Mouse (Mus musculus): ENCODE measurements at regions not wholly inside any gene's neighbourhood (a gene's known extent, or its start where the extent isn't known, plus 50 kb on each side); places are given as distances from the start of the nearest gene placed in this dataset.

DNA sequence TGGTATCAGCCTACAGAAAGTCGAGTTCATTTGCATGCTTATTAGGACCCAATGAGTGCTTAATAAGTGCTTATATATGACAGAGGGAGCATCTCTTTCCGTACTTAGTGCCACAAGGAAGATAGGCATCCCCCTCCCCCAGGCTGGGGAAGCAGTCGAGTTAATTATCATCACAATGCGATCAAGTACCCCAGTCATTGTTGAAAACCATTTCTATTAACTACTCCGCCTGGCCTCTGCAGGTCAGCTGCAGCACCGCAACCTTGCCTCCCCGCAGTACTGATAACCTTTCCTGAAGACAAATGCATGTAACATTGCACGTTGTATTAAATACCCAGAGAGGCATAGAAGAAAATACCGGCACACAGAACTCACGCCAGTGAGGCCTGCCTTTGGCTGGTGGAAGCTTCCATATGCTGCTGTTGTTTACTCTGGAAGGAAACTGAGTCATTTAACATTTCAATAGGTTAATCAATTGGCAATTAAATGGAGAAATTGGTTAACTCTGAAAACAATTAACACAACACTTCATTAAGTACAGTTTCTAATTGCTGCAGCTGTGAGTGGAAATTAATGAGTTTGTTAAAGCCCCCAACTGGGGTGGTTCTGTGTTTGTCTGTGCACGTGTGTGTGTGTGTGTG is 80.6 kb upstream of the Otx2 start:
- no peak for DNase-seq (ENCODE audit: extremely low read depth, low read depth)

- DNase-seq (ENCODE audit: extremely low read depth, low read depth): no peak
These were observed 80.0 kb upstream of the Otx2 start for GRCm38 (mm10) chr14:48753517-48754079.

GRCm38 (mm10) chr14:48753084-48753483 is 79.5 kb upstream of the Otx2 start:
- no peak for DNase-seq (ENCODE audit: extremely low read depth, low read depth)

GRCm38 (mm10) chr14:48752579-48752905 is 78.9 kb upstream of the Otx2 start:
- DNase-seq (ENCODE audit: extremely low read depth, low read depth): no peak

DNA sequence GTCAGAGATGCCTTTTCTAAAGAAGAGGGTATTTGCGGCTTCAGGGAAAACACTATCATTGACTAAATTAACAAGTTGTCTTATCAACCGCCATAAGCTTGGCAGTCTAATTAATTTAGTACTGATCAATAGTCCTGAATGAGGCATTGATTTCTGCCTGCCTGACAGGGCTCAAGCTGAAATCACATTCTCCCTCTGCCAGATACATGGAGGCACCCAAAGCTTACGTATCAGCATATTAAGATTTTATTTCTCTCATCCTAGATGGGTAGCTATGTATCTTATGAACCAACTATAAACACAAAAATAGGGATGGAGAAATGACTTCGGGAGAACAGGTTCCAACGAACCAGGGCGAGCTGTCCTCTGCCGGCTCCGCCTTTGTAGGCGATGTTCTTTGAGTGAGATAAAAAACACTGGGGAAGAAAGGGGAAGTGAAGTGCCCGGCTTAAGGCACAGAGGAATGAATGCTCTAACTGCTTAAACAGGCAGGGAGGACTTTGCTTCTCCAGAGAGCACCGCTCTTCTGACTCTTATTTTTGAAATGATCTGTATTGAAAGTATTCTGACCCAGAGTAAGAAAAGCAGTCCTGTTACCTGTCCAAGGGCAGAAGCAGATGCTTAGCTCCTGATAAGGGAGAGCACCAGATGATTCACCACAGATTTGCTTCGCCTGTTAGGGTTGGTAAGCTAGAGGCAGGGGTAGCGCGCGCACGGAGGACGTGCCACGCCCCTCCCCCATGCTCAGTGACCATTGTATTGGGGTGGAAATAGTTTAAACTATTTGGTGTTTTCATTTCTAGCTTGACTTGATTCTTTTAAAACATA is 78.3 kb upstream of the Otx2 start:
- peak; percentile 41 for DNase-seq (ENCODE audit: extremely low read depth, low read depth)

DNA sequence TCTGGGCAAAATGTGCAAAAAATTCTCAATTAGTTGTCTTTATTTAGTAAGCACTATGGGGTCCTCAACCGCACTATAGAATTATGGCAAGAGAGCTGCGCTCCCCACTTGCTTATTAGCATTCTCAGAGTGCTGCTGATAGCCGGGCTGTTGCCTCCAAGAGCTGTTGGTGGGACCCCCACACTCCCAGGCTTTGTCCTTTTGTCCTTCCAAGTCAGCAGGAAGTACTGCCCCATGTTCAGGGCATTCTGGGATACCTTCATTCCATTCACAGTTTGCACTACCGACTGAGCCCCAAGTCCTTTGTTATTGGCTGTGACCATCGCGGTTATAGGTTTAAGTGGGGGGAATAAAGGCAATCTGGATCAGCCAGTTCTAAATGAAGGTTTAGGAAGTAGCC is 77.4 kb upstream of the Otx2 start:
- no peak for DNase-seq (ENCODE audit: extremely low read depth, low read depth)

GRCm38 (mm10) chr14:48748976-48749375 is 75.4 kb upstream of the Otx2 start:
- DNase-seq (ENCODE audit: extremely low read depth, low read depth): no peak

GRCm38 (mm10) chr14:48747936-48748335 is 74.3 kb upstream of the Otx2 start:
- DNase-seq (ENCODE audit: extremely low read depth, low read depth): no peak

GRCm38 (mm10) chr14:48740942-48741602 is 67.5 kb upstream of the Otx2 start:
- DNase-seq (ENCODE audit: extremely low read depth, low read depth): no peak

- no peak for DNase-seq (ENCODE audit: extremely low read depth, low read depth)
These were observed 65.5 kb upstream of the Otx2 start for GRCm38 (mm10) chr14:48739121-48739520.

DNA sequence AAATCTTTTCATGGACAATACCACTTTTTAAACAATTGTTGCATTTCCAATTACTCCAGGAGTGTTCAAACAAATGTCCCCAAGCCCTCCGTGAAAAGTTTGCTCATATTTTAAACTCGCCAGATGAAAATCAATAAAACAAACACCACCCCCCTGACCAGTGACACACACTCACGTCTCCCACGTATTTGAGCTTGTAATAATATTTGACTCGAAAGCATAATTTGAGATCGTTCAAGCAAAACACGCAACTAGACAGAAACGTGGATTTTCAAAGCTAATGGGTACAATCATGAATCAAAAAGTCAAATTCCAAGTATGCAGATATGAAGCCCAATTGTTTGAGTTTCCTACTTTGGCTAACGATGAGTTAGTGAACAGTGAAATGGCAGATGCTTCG is 65.0 kb upstream of the Otx2 start:
- DNase-seq (ENCODE audit: extremely low read depth, low read depth): no peak

GRCm38 (mm10) chr14:48738213-48738612 is 64.6 kb upstream of the Otx2 start:
- no peak for DNase-seq (ENCODE audit: extremely low read depth, low read depth)

DNA sequence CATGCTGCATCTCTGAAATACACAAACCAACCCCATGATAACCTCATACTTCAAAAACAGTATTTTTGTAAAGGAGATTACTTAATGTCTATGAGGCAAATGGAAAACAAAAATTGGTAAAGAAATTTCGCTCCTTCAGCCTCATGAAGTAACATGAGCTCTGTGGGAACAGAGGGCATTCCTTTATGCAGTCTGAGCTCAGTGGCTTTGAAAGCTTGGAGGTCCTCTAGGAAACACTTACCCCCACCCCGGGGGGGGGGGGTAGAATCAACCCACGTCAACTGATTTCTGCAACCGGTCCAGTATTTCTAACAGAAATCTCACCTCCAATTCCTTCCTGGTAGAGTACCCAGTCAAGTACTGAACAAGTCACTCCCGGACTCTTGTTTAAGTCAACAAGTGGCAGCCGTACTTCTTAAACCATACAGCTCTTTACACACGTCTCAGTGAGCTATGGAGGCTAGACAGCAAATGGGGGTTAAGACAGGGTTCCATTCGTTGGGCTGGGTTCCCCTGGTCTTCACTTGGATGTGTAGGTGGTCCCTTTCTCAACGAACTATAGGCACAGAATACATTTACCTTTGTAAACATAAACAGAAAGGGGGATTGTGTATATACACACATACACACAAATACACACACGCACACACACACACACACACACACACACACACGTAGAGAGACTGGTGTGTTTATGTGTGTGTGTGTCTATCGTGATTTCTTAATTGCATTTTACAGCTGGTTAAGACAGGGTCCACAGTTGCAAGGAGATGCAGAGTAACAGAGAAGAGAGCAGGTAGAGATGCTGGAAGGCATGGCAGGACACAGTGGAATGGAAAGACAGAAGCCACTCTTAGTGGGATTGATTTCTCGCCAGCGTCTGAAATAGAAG is 63.6 kb upstream of the Otx2 start:
- DNase-seq (ENCODE audit: extremely low read depth, low read depth): no peak

- no peak for DNase-seq (ENCODE audit: extremely low read depth, low read depth)
These were observed 62.6 kb upstream of the Otx2 start for GRCm38 (mm10) chr14:48736211-48736610.

DNA sequence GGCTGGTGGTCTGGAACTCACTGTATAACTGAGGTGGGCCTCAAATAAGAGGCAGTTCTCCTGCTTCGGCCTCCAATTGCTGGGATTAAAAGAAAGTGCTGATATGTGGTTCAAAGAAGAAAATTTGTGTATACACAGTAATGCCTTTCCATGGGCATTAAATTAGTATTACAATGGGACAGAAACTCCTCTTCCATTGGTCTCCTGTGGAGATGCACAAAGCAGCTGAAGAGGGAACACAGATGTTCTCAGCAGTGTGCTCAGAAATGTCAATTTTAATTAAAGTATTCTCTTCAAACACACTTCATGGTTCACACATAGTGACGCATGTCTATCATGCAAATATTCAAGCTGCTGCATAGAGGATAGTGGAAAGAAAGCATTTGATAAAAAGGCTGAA is 56.4 kb upstream of the Otx2 start:
- DNase-seq (ENCODE audit: extremely low read depth, low read depth): no peak
